In genomic region chrX:163957803-163958466, GRCm38 (mm10) we compare ENCODE assay signal across 8 mouse cellular contexts. TPM values are rescaled to one million over a fixed set of nuclear protein-coding genes. Genes with fewer than 3 reads are reported as not detected.
DNase-seq lines count a peak whose midpoint lies in the region; ATAC-seq and TF ChIP-seq lines count a peak whose summit lies in the region.

No protein-coding gene starts in this region.

- peaks cover 21% of the 10 kb centered on the region for H3K36me3 ChIP-seq in forebrain, embryonic 15.5 days
- peaks cover 39% of the 10 kb centered on the region for H3K36me3 ChIP-seq in hindbrain, embryonic 10.5 days

- POLR2A ChIA-PET in Patski (lab: Charles Lee), result interaction anchor here (0.6 kb wide), 1 partner anchor 11 kb away, joined by 3 read pairs; no protein-coding TSS in a partner anchor

- no peak for DNase-seq in Patski (ENCODE audit: low read depth, low spot score)
- DNase-seq in cerebellum, adult 18-20 months, result peak; percentile 51 to 62
- DNase-seq in hindbrain, embryonic 10.5 days (ENCODE audit: low spot score), result peak; percentile 74
- peak; percentile 73 for DNase-seq in left cerebral cortex, postnatal 4 days
- DNase-seq in mesoderm, embryonic 11.5 days (ENCODE audit: low read depth, low spot score), result peak; percentile 64
- peak; percentile 60 for DNase-seq in right cerebral cortex, postnatal 25 days
- peak; percentile 74 for DNase-seq in urinary bladder, postnatal 14 days (ENCODE audit: low spot score)

- intact Hi-C loops in left cerebral cortex, postnatal 4 days (cut with DNase I), result no loop called here

- CTCF ChIA-PET in Patski (lab: Charles Lee), result interaction anchor here (1.3 kb wide), 1 partner anchor 109 kb away, joined by 3 read pairs; no protein-coding TSS in a partner anchor

- in situ Hi-C loops in Patski (cut with MboI; ENCODE audit: low pct_unique_long_range_greater_than_20kb), result loop anchor here (10.0 kb wide), 1 partner anchor 117 kb away; the partner anchor contains the start of gene Siah1b

- WGBS in forebrain, embryonic 15.5 days, result 25% methylated on average over 51 of the region's 67 CpGs
- 21% methylated on average over 64 of the region's 67 CpGs for WGBS in hindbrain, embryonic 10.5 days

- H3K4me1 ChIP-seq in forebrain, embryonic 15.5 days, result peaks cover 5% of the 10 kb centered on the region
- 0 out of 2 replicates have a peak, but pooled peaks cover 9% of the 10 kb centered on the region for H3K4me1 ChIP-seq in hindbrain, embryonic 10.5 days (replicated peaks)

- peak overlapping the region; percentile 82 for H3K9ac ChIP-seq in forebrain, embryonic 15.5 days (replicated peaks)

- no peaks in the 10 kb centered on the region for H3K9me3 ChIP-seq in forebrain, embryonic 15.5 days
- no peaks in the 10 kb centered on the region for H3K9me3 ChIP-seq in hindbrain, embryonic 10.5 days

- H3K27me3 ChIP-seq in Patski, result peaks cover 9% of the 10 kb centered on the region
- no peaks in the 10 kb centered on the region for H3K27me3 ChIP-seq in forebrain, embryonic 15.5 days
- peaks cover 36% of the 10 kb centered on the region for H3K27me3 ChIP-seq in hindbrain, embryonic 10.5 days (ENCODE audit: insufficient read depth, poor library complexity, severe bottlenecking)

- TF ChIP-seq CTCF in Patski (IDR thresholded peaks at IDR 0.05), result no peak

- ATAC-seq in Patski, result peak; percentile 57
- ATAC-seq in forebrain, embryonic 15.5 days (replicated peaks), result peak; percentile 95

- H3K4me2 ChIP-seq in forebrain, embryonic 15.5 days (replicated peaks), result peak overlapping the region; percentile 51

- H3K4me3 ChIP-seq in forebrain, embryonic 15.5 days, result peak overlapping the region; percentile 74
- peak overlapping the region; percentile 65 for H3K4me3 ChIP-seq in hindbrain, embryonic 10.5 days

- peak overlapping the region; percentile 96 for H3K27ac ChIP-seq in forebrain, embryonic 15.5 days (replicated peaks)
- peak overlapping the region; percentile 94 for H3K27ac ChIP-seq in hindbrain, embryonic 10.5 days

RNA-seq across cellular contexts. Expression of gene Zrsr2, which starts 0.5 kb away (rescaled TPM):
- polyA plus RNA-seq in Patski (2021), result 42.8 TPM
- polyA plus RNA-seq in forebrain, embryonic 15.5 days (2015; fragmentation: Nextera tagmentation; extraction: Ambion mirVana), result 55.8 and 57.2 TPM in 2 replicates
- polyA plus RNA-seq in hindbrain, embryonic 10.5 days (2016; fragmentation: Nextera tagmentation; extraction: Ambion mirVana), result 53.7 and 61.9 TPM in 2 replicates
- 10 to 100 TPM; 33.7 to 38.4 TPM for total RNA-seq in left cerebral cortex, postnatal 4 days (2021)

RNA-seq across cellular contexts. Expression of gene Ap1s2, which starts 49.1 kb away (rescaled TPM):
- polyA plus RNA-seq in Patski (2021), result 12.3 TPM
- 115 and 121 TPM in 2 replicates for polyA plus RNA-seq in forebrain, embryonic 15.5 days (2015; fragmentation: Nextera tagmentation; extraction: Ambion mirVana)
- polyA plus RNA-seq in hindbrain, embryonic 10.5 days (2016; fragmentation: Nextera tagmentation; extraction: Ambion mirVana), result 28.7 and 31.8 TPM in 2 replicates
- total RNA-seq in left cerebral cortex, postnatal 4 days (2021), result 10 to 100 TPM; 44.9 to 48.9 TPM
